In genomic region chr5:92823495-92823894, GRCm38 (mm10) we compare ENCODE assay signal across 24 mouse cellular contexts.
A peak's percentile ranks its signal among the peaks of the same experiment; 100 is the strongest.
DNase-seq lines count a peak whose midpoint lies in the region; ATAC-seq and TF ChIP-seq lines count a peak whose summit lies in the region.
"Had no signal": no experiment of that assay in that cellular context is flagged by ENCODE, and none has a peak within 500 bp of the region (broad histone marks: within the 10 kb centered on the region; RNA-seq: fewer than 3 reads in every experiment).

No protein-coding gene starts in this region.

- peaks cover 43% of the 10 kb centered on the region for H3K4me1 ChIP-seq in heart, embryonic 10.5 days
- H3K4me1 ChIP-seq in heart, embryonic 14.5 days (ENCODE audit: control insufficient read depth in 2 of 2, insufficient read depth in 2 of 2, low read length in 2 of 2), result peaks cover 27 to 50% of the 10 kb centered on the region in 2 experiments
- peaks cover 3% of the 10 kb centered on the region for H3K4me1 ChIP-seq in intestine, embryonic 16.5 days (ENCODE audit: control insufficient read depth, insufficient read depth, low read length)
- peaks cover 4% of the 10 kb centered on the region; the same call in 1 of the 2 replicates for H3K4me1 ChIP-seq in intestine, embryonic 15.5 days (replicated peaks)
- H3K4me1 ChIP-seq: embryonic facial prominence, embryonic 15.5 days; hindbrain, embryonic 15.5 days had no signal

- H3K4me3 ChIP-seq in heart, embryonic 10.5 days, result no peak overlapping the region
- H3K4me3 ChIP-seq in heart, embryonic 14.5 days (ENCODE audit: control insufficient read depth in 1 of 2, insufficient read depth in 1 of 2, low read depth in 1 of 2, low read length in 2 of 2), result no peak overlapping the region
- H3K4me3 ChIP-seq in intestine, embryonic 16.5 days (ENCODE audit: low read length), result no peak overlapping the region
- no peak overlapping the region for H3K4me3 ChIP-seq in intestine, embryonic 15.5 days (replicated peaks)
- H3K4me3 ChIP-seq: embryonic facial prominence, embryonic 15.5 days; erythroblast, embryonic 14.5 days; forebrain, embryonic 10.5 days; hindbrain, embryonic 15.5 days had no signal

- H3K9me3 ChIP-seq in heart, embryonic 10.5 days, result no peaks in the 10 kb centered on the region
- no peaks in the 10 kb centered on the region for H3K9me3 ChIP-seq in heart, embryonic 14.5 days (ENCODE audit: control insufficient read depth, low read length)
- H3K9me3 ChIP-seq in intestine, embryonic 16.5 days (ENCODE audit: control insufficient read depth, low read length), result no peaks in the 10 kb centered on the region
- H3K9me3 ChIP-seq in intestine, embryonic 15.5 days, result no peaks in the 10 kb centered on the region
- H3K9me3 ChIP-seq: embryonic facial prominence, embryonic 15.5 days; forebrain, embryonic 10.5 days; hindbrain, embryonic 15.5 days had no signal

- 66% methylated on average over 7 of the region's 7 CpGs for WGBS in heart, embryonic 10.5 days
- 68% methylated on average over 7 of the region's 7 CpGs for WGBS in heart, embryonic 14.5 days
- 68% methylated on average over 7 of the region's 7 CpGs for WGBS in intestine, embryonic 16.5 days
- WGBS in intestine, embryonic 15.5 days, result 62% methylated on average over 7 of the region's 7 CpGs

- POLR2A ChIA-PET in Patski (lab: Charles Lee), result interaction anchor here (1.2 to 1.7 kb wide), 4 partner anchors 11 to 37 kb away, joined by 3 to 4 read pairs (median 4); no protein-coding TSS in a partner anchor

- CTCF ChIA-PET in Patski (lab: Charles Lee), result interaction anchor here (0.6 to 1.8 kb wide), 9 partner anchors 10 to 74 kb away, joined by 3 to 5 read pairs (median 3); no protein-coding TSS in a partner anchor

- in situ Hi-C loops in Patski (cut with MboI; ENCODE audit: low pct_unique_long_range_greater_than_20kb), result no loop called here

- intact Hi-C loops in heart, postnatal 25 days (cut with DNase I), result no loop called here

- TF ChIP-seq CTCF in Patski (IDR thresholded peaks at IDR 0.05), result no peak

- H3K27ac ChIP-seq in heart, embryonic 10.5 days, result peak overlapping the region; percentile 70; the same call in 1 of the 2 replicates
- H3K27ac ChIP-seq in heart, embryonic 14.5 days (replicated peaks in 1 of 2; ENCODE audit: control insufficient read depth in 1 of 2, insufficient read depth in 1 of 2, low read depth in 2 of 2, low read length in 2 of 2), result peak overlapping the region; percentile 83 to 88
- no peak overlapping the region for H3K27ac ChIP-seq in intestine, embryonic 16.5 days (ENCODE audit: low read length)
- no peak overlapping the region for H3K27ac ChIP-seq in intestine, embryonic 15.5 days
- H3K27ac ChIP-seq: embryonic facial prominence, embryonic 15.5 days; forebrain, embryonic 10.5 days; hindbrain, embryonic 15.5 days had no signal

- no peaks in the 10 kb centered on the region for H3K27me3 ChIP-seq in heart, embryonic 10.5 days (ENCODE audit: insufficient read depth, poor library complexity, severe bottlenecking)
- no peaks in the 10 kb centered on the region for H3K27me3 ChIP-seq in heart, embryonic 14.5 days (ENCODE audit: control insufficient read depth, insufficient read depth, low read length)
- H3K27me3 ChIP-seq in intestine, embryonic 16.5 days (replicated peaks; ENCODE audit: control insufficient read depth, insufficient read depth, low read length), result no peaks in the 10 kb centered on the region
- H3K27me3 ChIP-seq in intestine, embryonic 15.5 days (replicated peaks), result no peaks in the 10 kb centered on the region
- no peaks in the 10 kb centered on the region for H3K27me3 ChIP-seq in Patski
- H3K27me3 ChIP-seq: embryonic facial prominence, embryonic 15.5 days; hindbrain, embryonic 15.5 days had no signal

- H3K4me2 ChIP-seq in heart, embryonic 14.5 days (ENCODE audit: low read length), result no peak overlapping the region
- H3K4me2 ChIP-seq in intestine, embryonic 16.5 days (ENCODE audit: low read depth, low read length), result no peak overlapping the region
- no peak overlapping the region for H3K4me2 ChIP-seq in intestine, embryonic 15.5 days (replicated peaks)
- H3K4me2 ChIP-seq: embryonic facial prominence, embryonic 15.5 days; hindbrain, embryonic 15.5 days had no signal

- no peak for DNase-seq in heart, embryonic 10.5 days (ENCODE audit: low spot score)
- DNase-seq in heart, adult 8-10 months (ENCODE audit: low spot score), result no peak
- DNase-seq in heart, postnatal 25 days (ENCODE audit: low spot score), result no peak
- no peak for DNase-seq in Patski (ENCODE audit: low read depth, low spot score)
- DNase-seq: adrenal gland, postnatal 10 days; B cell, adult 2 months; cerebellum, adult 11 months; cerebellum, adult 8-10 months; cerebellum, postnatal 14 days; embryo, embryonic 11 days; gastrocnemius, postnatal 36 days; heart, adult 18-20 months; kidney, adult 8-10 months had no signal

- H3K9ac ChIP-seq in heart, embryonic 14.5 days (ENCODE audit: low read length), result 0 out of 2 replicates have a peak overlapping the region, but pooled peaks have one; percentile 19
- no peak overlapping the region for H3K9ac ChIP-seq in intestine, embryonic 16.5 days (ENCODE audit: low read depth, low read length)
- H3K9ac ChIP-seq in intestine, embryonic 15.5 days, result no peak overlapping the region
- H3K9ac ChIP-seq: embryonic facial prominence, embryonic 15.5 days; hindbrain, embryonic 15.5 days had no signal

- ATAC-seq in heart, embryonic 14.5 days (ENCODE audit: insufficient number of reproducible peaks, insufficient read depth, low FRiP score, low read depth), result no peak
- peak; percentile 6; the same call in 1 of the 2 replicates for ATAC-seq in intestine, embryonic 16.5 days
- no peak for ATAC-seq in intestine, embryonic 15.5 days
- ATAC-seq in Patski, result peak; percentile 65
- no peak for ATAC-seq in megakaryocyte-erythroid progenitor cell, adult 5-6 weeks (replicated peaks; ENCODE audit: low FRiP score, low TSS enrichment, poor library complexity, severe bottlenecking)
- ATAC-seq: CD4-positive, CD25-positive, alpha-beta regulatory T cell, adult 4 months; forebrain, embryonic 14.5 days had no signal

- H3K36me3 ChIP-seq in heart, embryonic 10.5 days, result no peaks in the 10 kb centered on the region
- H3K36me3 ChIP-seq in heart, embryonic 14.5 days (ENCODE audit: control insufficient read depth, insufficient read depth, low read length), result 0 out of 2 replicates have a peak, but pooled peaks cover under 1% of the 10 kb centered on the region
- no peaks in the 10 kb centered on the region for H3K36me3 ChIP-seq in intestine, embryonic 16.5 days (ENCODE audit: control insufficient read depth, insufficient read depth, low read length)
- H3K36me3 ChIP-seq in intestine, embryonic 15.5 days, result no peaks in the 10 kb centered on the region
- H3K36me3 ChIP-seq: embryonic facial prominence, embryonic 15.5 days; G1E; hindbrain, embryonic 15.5 days had no signal

Comparison
In these comparisons a context has a peak if more than half of its experiments do, and no peak if none do; other contexts are left out.
1. ATAC-seq: peak in intestine, embryonic 16.5 days (single experiment) and Patski (single experiment); none in heart, embryonic 14.5 days (single experiment), intestine, embryonic 15.5 days (single experiment) and megakaryocyte-erythroid progenitor cell, adult 5-6 weeks (single experiment).
2. H3K27ac ChIP-seq: peak in heart, embryonic 10.5 days (single experiment) and heart, embryonic 14.5 days (2 of 2); none in intestine, embryonic 16.5 days (single experiment) and intestine, embryonic 15.5 days (single experiment).